Mouse (Mus musculus) CH12.LX (cell line): Measurements from ENCODE around the gene Gm128. TPM values are rescaled to one million over a fixed set of nuclear protein-coding genes. Genes with fewer than 3 reads are reported as not detected.
A peak's percentile ranks its signal among the peaks of the same experiment; 100 is the strongest.

ENCODE experiments used
- DNase-seq: peaks from one replicate; pipeline ENCODE4 v3.0.0-alpha.2; 2013; ENCODE audit errors: extremely low read depth
- H3K27ac ChIP-seq: 2 replicates; pipeline ENCODE4 v1.5.1; 2012; ENCODE audit warnings: low read depth, mild to moderate bottlenecking, control low read depth, moderate library complexity; ENCODE audit not compliant: insufficient read depth
- H3K27me3 ChIP-seq: replicated peaks from 2 replicates; pipeline ENCODE3; 2012; ENCODE audit warnings: inconsistent platforms
- H3K36me3 ChIP-seq, 2 experiments: replicated peaks in 1 of 2; 2 replicates each; pipeline versions ENCODE3 to v1.6.1; 2012; ENCODE audit warnings: inconsistent platforms in 1 of 2, low read length in 1 of 2, mild to moderate bottlenecking in 1 of 2, mixed read lengths in 1 of 2, moderate library complexity in 1 of 2; ENCODE audit not compliant: control insufficient read depth in 1 of 2, insufficient read depth in 1 of 2
- H3K4me1 ChIP-seq, 2 experiments: 2 replicates each; pipeline ENCODE4 v1.6.1; 2012; ENCODE audit warnings: inconsistent platforms in 1 of 2, moderate library complexity in 1 of 2; ENCODE audit not compliant: insufficient read depth in 2 of 2, control insufficient read depth in 1 of 2
- H3K4me2 ChIP-seq: 2 replicates; pipeline ENCODE4 v1.6.1; 2012; ENCODE audit warnings: low read depth, mild to moderate bottlenecking, control low read depth; ENCODE audit not compliant: poor library complexity, insufficient read depth, severe bottlenecking
- H3K4me3 ChIP-seq, 3 experiments: fragments of 150-350 bp in 1 of 3; sonication (generic) in 1 of 3; replicated peaks in 1 of 3; 2 replicates each; pipeline versions ENCODE3 to v1.5.1; 2011 to 2012; ENCODE audit warnings: low read depth in 2 of 3, low read length in 2 of 3, mild to moderate bottlenecking in 2 of 3, moderate library complexity in 2 of 3, control low read depth in 1 of 3, improper control_type of control experiment in 1 of 3, inconsistent platforms in 1 of 3, mixed read lengths in 1 of 3; ENCODE audit not compliant: poor library complexity in 1 of 3
- H3K79me2 ChIP-seq: replicated peaks from 2 replicates; pipeline ENCODE4 v1.6.1; 2012; ENCODE audit warnings: mild to moderate bottlenecking, moderate library complexity; ENCODE audit not compliant: control insufficient read depth, poor library complexity, insufficient read depth, severe bottlenecking; ENCODE audit errors: extremely low read depth
- H3K9ac ChIP-seq: 2 replicates; pipeline ENCODE4 v1.6.1; 2012; ENCODE audit warnings: low read depth, mild to moderate bottlenecking, control low read depth, moderate library complexity; ENCODE audit not compliant: insufficient read depth
- H3K9me3 ChIP-seq: replicated peaks from 2 replicates; pipeline ENCODE3; 2012; ENCODE audit warnings: low read length, inconsistent platforms, mixed read lengths
- E2F4 ChIP-seq: IDR thresholded peaks from 2 replicates; pipeline ENCODE4 v1.6.1; 2011; ENCODE audit warnings: low read depth, low read length, improper control_type of control experiment; ENCODE audit not compliant: insufficient replicate concordance
- ELF1 ChIP-seq: IDR thresholded peaks from 2 replicates; pipeline ENCODE4 v1.6.1; 2014; ENCODE audit warnings: low read depth, mild to moderate bottlenecking, inconsistent platforms, low read length, improper control_type of control experiment
- EP300 ChIP-seq: IDR thresholded peaks from 2 replicates; pipeline ENCODE4 v1.6.1; 2011; ENCODE audit warnings: low read length, improper control_type of control experiment
- ETS1 ChIP-seq: conservative IDR thresholded peaks from 2 replicates; pipeline ENCODE4 v1.6.1; 2012; ENCODE audit warnings: low read depth, mild to moderate bottlenecking, inconsistent platforms, low read length, improper control_type of control experiment, moderate library complexity
- GABPA ChIP-seq: IDR thresholded peaks from 2 replicates; pipeline ENCODE4 v1.6.1; 2012; ENCODE audit warnings: low read depth, low read length, improper control_type of control experiment, inconsistent platforms; ENCODE audit not compliant: insufficient replicate concordance
- IRF4 ChIP-seq: IDR thresholded peaks from 2 replicates; pipeline ENCODE4 v1.6.1; 2014; ENCODE audit warnings: low read depth, mild to moderate bottlenecking, inconsistent platforms, low read length, improper control_type of control experiment
- JUN ChIP-seq: IDR thresholded peaks from 2 replicates; pipeline ENCODE4 v1.6.1; 2011; ENCODE audit warnings: low read depth, mild to moderate bottlenecking, low read length, improper control_type of control experiment, moderate library complexity; ENCODE audit not compliant: insufficient read depth
- JUND ChIP-seq: conservative IDR thresholded peaks from 2 replicates; pipeline ENCODE4 v1.6.1; 2011; ENCODE audit warnings: low read depth, low read length, improper control_type of control experiment
- MAX ChIP-seq: IDR thresholded peaks from 2 replicates; pipeline ENCODE4 v1.6.1; 2011; ENCODE audit warnings: low read length, improper control_type of control experiment
- MAZ ChIP-seq: IDR thresholded peaks from 2 replicates; pipeline ENCODE4 v1.6.1; 2012; ENCODE audit warnings: low read depth, mild to moderate bottlenecking, inconsistent platforms, low read length, improper control_type of control experiment, moderate library complexity
- MEF2A ChIP-seq: IDR thresholded peaks from 2 replicates; pipeline ENCODE4 v1.6.1; 2014; ENCODE audit warnings: low read depth, mild to moderate bottlenecking, inconsistent platforms, low read length, improper control_type of control experiment, borderline replicate concordance
- MXI1 ChIP-seq: IDR thresholded peaks from 2 replicates; pipeline ENCODE4 v1.6.1; 2011; ENCODE audit warnings: mild to moderate bottlenecking, low read depth, low read length, improper control_type of control experiment
- MYC ChIP-seq: IDR thresholded peaks from 2 replicates; pipeline ENCODE4 v1.6.1; 2011; ENCODE audit warnings: low read depth, mild to moderate bottlenecking, improper control_type of control experiment, low read length
- NRF1 ChIP-seq: IDR thresholded peaks from 2 replicates; pipeline ENCODE4 v1.6.1; 2014; ENCODE audit warnings: low read depth, mild to moderate bottlenecking, inconsistent platforms, low read length, improper control_type of control experiment, moderate library complexity
- PAX5 ChIP-seq: IDR thresholded peaks from 2 replicates; pipeline ENCODE4 v1.6.1; 2012; ENCODE audit warnings: low read length, inconsistent platforms, mixed read lengths
- POLR2A ChIP-seq: IDR thresholded peaks from 2 replicates; pipeline ENCODE4 v1.6.1; 2011; ENCODE audit warnings: low read depth, mild to moderate bottlenecking, improper control_type of control experiment, low read length
- RAD21 ChIP-seq: IDR thresholded peaks from 2 replicates; pipeline ENCODE4 v1.6.1; 2011; ENCODE audit warnings: low read depth, mild to moderate bottlenecking, low read length, improper control_type of control experiment, moderate library complexity
- SIN3A ChIP-seq: IDR thresholded peaks from 2 replicates; pipeline ENCODE4 v1.6.1; 2012; ENCODE audit warnings: low read length, improper control_type of control experiment, inconsistent platforms
- SMC3 ChIP-seq: IDR thresholded peaks from 2 replicates; pipeline ENCODE4 v1.6.1; 2011; ENCODE audit warnings: low read depth, low read length, improper control_type of control experiment
- TBP ChIP-seq: conservative IDR thresholded peaks from 2 replicates; pipeline ENCODE4 v1.6.1; 2011; ENCODE audit warnings: low read depth, low read length, improper control_type of control experiment
- UBTF ChIP-seq: IDR thresholded peaks from 2 replicates; pipeline ENCODE4 v1.6.1; 2012; ENCODE audit warnings: low read depth, mild to moderate bottlenecking, inconsistent platforms, low read length, improper control_type of control experiment, moderate library complexity
- USF1 ChIP-seq: IDR thresholded peaks from 2 replicates; pipeline ENCODE4 v1.6.1; 2014; ENCODE audit warnings: low read depth, mild to moderate bottlenecking, inconsistent platforms, low read length, improper control_type of control experiment
- USF2 ChIP-seq: conservative IDR thresholded peaks from 2 replicates; pipeline ENCODE4 v1.6.1; 2011; ENCODE audit warnings: low read depth, low read length, improper control_type of control experiment
- ZMIZ1 ChIP-seq: IDR thresholded peaks from 2 replicates; pipeline ENCODE4 v1.6.1; 2012; ENCODE audit warnings: low read depth, mild to moderate bottlenecking, inconsistent platforms, low read length, improper control_type of control experiment
- dilution Hi-C: fragments of 300-500 bp; cut with MboI; formaldehyde crosslinking; loops from 2 replicates; pipeline ENCODE4 v1.14.3; 2020; ENCODE audit warnings: low sequenced_read_pairs; ENCODE audit not compliant: extremely low pct_unique_long_range_greater_than_20kb, extremely low pct_ligation_motif_present
- in situ Hi-C: fragments of 300-500 bp; cut with MboI; formaldehyde crosslinking; loops from 3 replicates; pipeline ENCODE4 v1.14.3; 2019; ENCODE audit warnings: low sequenced_read_pairs, low pct_ligation_motif_present, low pct_unique_long_range_greater_than_20kb, mixed read lengths
- polyA plus RNA-seq: library from polyadenylated mRNA; unstranded; fragments of >175 nt; gene quantifications from 2 replicates; pipeline ENCODE4 v1.2.1, GENCODE M21; 2012; ENCODE audit warnings: low read depth; ENCODE audit not compliant: insufficient read length
- total RNA-seq, 2 experiments: library from RNA; depleted of rRNA; stranded (reverse); fragments of 300-350 nt in 1 of 2; fragments of >200 nt in 1 of 2; gene quantifications; 2 replicates each; pipeline ENCODE4 v1.2.3; 2012 to 2014

The Gm128 gene
- total and polyA plus RNA-seq, 3 experiments, result not detected

- TF ChIP-seq MXI1 (peak; percentile 64; the same call in 1 of the 2 replicates), MYC (peak; percentile 78; the same call in 1 of the 2 replicates), IRF4 (peak; percentile 65), ETS1 (0 out of 2 replicates have a peak, but pooled peaks have one; percentile 31), USF2 (0 out of 2 replicates have a peak, but pooled peaks have one; percentile 12), SMC3 (no peak), POLR2A (peak; percentile 48; the same call in 1 of the 2 replicates), TBP (peak; percentile 68; the same call in 1 of the 2 replicates), SIN3A (peak; percentile 86), EP300 (no peak), RAD21 (no peak), MAZ (no peak), E2F4 (no peak), GABPA (peak; percentile 50; the same call in 1 of the 2 replicates), ZMIZ1 (no peak), JUN (no peak), JUND (no peak), UBTF (no peak), USF1 (no peak), PAX5 (no peak), ELF1 (peak; percentile 85)
Observed at GRCm38 (mm10) chr3:95281216-95282126, 40.1 kb upstream of the Gm128 start, which contains the start of the genes Mindy1 and Prune1 (continued).

GRCm38 (mm10) chr3:95280747-95281146, 39.3 kb upstream of the Gm128 start:
- DNase-seq, result peak; percentile 29
- no peak overlapping the region for H3K27ac ChIP-seq
- peaks cover 0 to 2% of the 10 kb centered on the region in 2 experiments for H3K36me3 ChIP-seq
- H3K9ac ChIP-seq, result peak overlapping the region; percentile 59
- peaks cover 0 to 35% of the 10 kb centered on the region in 2 experiments; a peak in 2 of 4 replicates for H3K4me1 ChIP-seq
- dilution Hi-C loops, result no loop called here
- TF ChIP-seq NRF1, result peak; percentile 63; the same call in 1 of the 2 replicates
- no peak for TF ChIP-seq MYC
- no peak for TF ChIP-seq MAX
- peak; percentile 42; the same call in 1 of the 2 replicates for TF ChIP-seq SIN3A
- TF ChIP-seq POLR2A, result no peak
- no peak for TF ChIP-seq MAZ
- no peak for TF ChIP-seq ZMIZ1
- peak; percentile 21; the same call in 1 of the 2 replicates for TF ChIP-seq MEF2A
- peak overlapping the region; percentile 81 to 93 (median 86) for H3K4me3 ChIP-seq
- 0 out of 2 replicates have a peak, but pooled peaks cover 2% of the 10 kb centered on the region for H3K79me2 ChIP-seq
- peak overlapping the region; percentile 54 for H3K4me2 ChIP-seq
- in situ Hi-C loops, result no loop called here
- no peaks in the 10 kb centered on the region for H3K27me3 ChIP-seq
- H3K9me3 ChIP-seq, result no peaks in the 10 kb centered on the region
